Mouse (Mus musculus): ENCODE measurements around the gene Msx1.

Gene Msx1

GRCm38 (mm10) chr5:37825611-37826445, 1.4 kb upstream of the Msx1 start:
- DNase-seq, result no peak

- DNase-seq, result no peak
Observed at GRCm38 (mm10) chr5:37825111-37825600, 773 bp upstream of the Msx1 start.

- no peak for DNase-seq
Observed at GRCm38 (mm10) chr5:37823721-37824460, 492 bp downstream of the Msx1 start.

- no peak for DNase-seq
Observed at GRCm38 (mm10) chr5:37822791-37823720, 1.3 kb downstream of the Msx1 start.

- no peak for DNase-seq
Observed at GRCm38 (mm10) chr5:37822116-37822707, 2.2 kb downstream of the Msx1 start.

GRCm38 (mm10) chr5:37821111-37821601, 3.2 kb downstream of the Msx1 start:
- DNase-seq, result no peak

GRCm38 (mm10) chr5:37820689-37821088, 3.7 kb downstream of the Msx1 start:
- DNase-seq, result no peak

- no peak for DNase-seq
Observed at GRCm38 (mm10) chr5:37819971-37820370, 4.4 kb downstream of the Msx1 start.

- DNase-seq, result no peak
Observed at GRCm38 (mm10) chr5:37819541-37819940, 4.8 kb downstream of the Msx1 start.

GRCm38 (mm10) chr5:37818533-37819215, 5.7 kb downstream of the Msx1 start:
- DNase-seq, result no peak

- DNase-seq, result no peak
Observed at GRCm38 (mm10) chr5:37817658-37818532, 6.5 kb downstream of the Msx1 start.

- no peak for DNase-seq
Observed at GRCm38 (mm10) chr5:37816907-37817657, 7.3 kb downstream of the Msx1 start.

- no peak for DNase-seq
Observed at GRCm38 (mm10) chr5:37815909-37816308, 8.5 kb downstream of the Msx1 start.

- DNase-seq, result no peak
Observed at GRCm38 (mm10) chr5:37814169-37814568, 10.2 kb downstream of the Msx1 start.

GRCm38 (mm10) chr5:37805291-37805690, 19.1 kb downstream of the Msx1 start:
- no peak for DNase-seq

- DNase-seq, result no peak
Observed at GRCm38 (mm10) chr5:37804512-37805118, 19.8 kb downstream of the Msx1 start.

- no peak for DNase-seq
Observed at GRCm38 (mm10) chr5:37797251-37797650, 27.1 kb downstream of the Msx1 start.

GRCm38 (mm10) chr5:37796751-37797150, 27.6 kb downstream of the Msx1 start:
- no peak for DNase-seq

- no peak for DNase-seq
Observed at GRCm38 (mm10) chr5:37795691-37796090, 28.7 kb downstream of the Msx1 start.

Data from cerebellum, adult 11-12 months (tissue).